Mouse (Mus musculus): ENCODE data around the gene Isl1.

Isl1 gene

GRCm38 (mm10) chr13:116294734-116295133 is 14.8 kb downstream of the Isl1 start:
- in situ Hi-C loops (cut with MseI, MboI) = no loop called here

- in situ Hi-C loops (cut with MseI, MboI) = no loop called here
Observed at GRCm38 (mm10) chr13:116294151-116294461, 15.4 kb downstream of the Isl1 start.

- in situ Hi-C loops (cut with MseI, MboI) = no loop called here
Observed at GRCm38 (mm10) chr13:116293301-116294150, 16.0 kb downstream of the Isl1 start.

- in situ Hi-C loops (cut with MseI, MboI) = no loop called here
Observed at GRCm38 (mm10) chr13:116289655-116290054, 19.8 kb downstream of the Isl1 start.

- in situ Hi-C loops (cut with MseI, MboI) = no loop called here
Observed at GRCm38 (mm10) chr13:116279207-116279772, 30.2 kb downstream of the Isl1 start.
